Mouse (Mus musculus): ENCODE measurements around the gene Cacna1g. TPM values are rescaled to one million over a fixed set of nuclear protein-coding genes. Genes with fewer than 3 reads are reported as not detected.

The Cacna1g gene
- total RNA-seq, 2 experiments from 2014 or later = 61.0 to 74.0 TPM

GRCm38 (mm10) chr11:94425656-94426055 lies 48.3 kb downstream of the Cacna1g start:
- TF ChIP-seq CTCF (conservative IDR thresholded peaks at IDR 0.05) = no peak
- Histone ChIP-seq H3K27ac (no peak overlapping the region), H3K4me3 (no peak overlapping the region)
- no peak for DNase-seq (ENCODE audit: low spot score in 2 of 2)

- Histone ChIP-seq H3K4me3 (no peak overlapping the region), H3K27ac (no peak overlapping the region)
- no peak for DNase-seq (ENCODE audit: low spot score in 2 of 2)
- no peak for TF ChIP-seq CTCF (conservative IDR thresholded peaks at IDR 0.05)
These were observed 48.8 kb downstream of the Cacna1g start for GRCm38 (mm10) chr11:94425215-94425614.

- Histone ChIP-seq H3K4me3 (no peak overlapping the region; the same call in 1 of the 2 replicates), H3K27ac (peak overlapping the region; percentile 39; the same call in 1 of the 2 replicates)
- TF ChIP-seq CTCF (conservative IDR thresholded peaks at IDR 0.05) = no peak
- peak; percentile 45 to 52 for DNase-seq (ENCODE audit: low spot score in 2 of 2)
These were observed 49.6 kb downstream of the Cacna1g start for GRCm38 (mm10) chr11:94424380-94424779.

- H3K27ac ChIP-seq = peak overlapping the region; percentile 39; the same call in 1 of the 2 replicates
- no peak overlapping the region; the same call in 1 of the 2 replicates for H3K4me3 ChIP-seq
- TF ChIP-seq CTCF (conservative IDR thresholded peaks at IDR 0.05) = no peak
- DNase-seq (ENCODE audit: low spot score in 2 of 2) = no peak
These were observed 50.1 kb downstream of the Cacna1g start for GRCm38 (mm10) chr11:94423855-94424254.

DNA sequence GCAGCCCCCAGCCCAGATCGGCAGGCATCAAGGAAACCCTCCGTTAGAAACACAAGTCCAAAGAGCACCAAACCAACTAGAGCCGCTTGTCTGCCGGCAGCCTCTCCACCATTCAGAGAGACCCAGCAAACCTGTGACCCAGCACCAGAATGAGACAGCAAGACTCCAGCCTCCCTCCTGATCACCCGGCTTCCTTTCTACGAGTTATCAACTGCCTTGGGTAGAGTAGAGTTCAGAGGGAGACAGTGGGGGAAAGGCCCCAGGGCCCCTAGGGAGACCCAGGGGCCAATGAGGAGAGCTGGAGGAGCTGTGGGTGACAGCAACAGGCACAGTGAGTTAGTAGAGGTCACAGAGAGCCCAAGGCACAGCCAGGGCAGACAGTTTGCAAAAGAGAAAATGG lies 53.0 kb downstream of the Cacna1g start:
- no peak overlapping the region for H3K4me3 ChIP-seq
- H3K27ac ChIP-seq = no peak overlapping the region
- DNase-seq (ENCODE audit: low spot score in 2 of 2) = no peak

GRCm38 (mm10) chr11:94420325-94420724 lies 53.7 kb downstream of the Cacna1g start:
- DNase-seq (ENCODE audit: low spot score in 2 of 2) = peak in 1 of 2 experiments; percentile 43
- Histone ChIP-seq H3K27ac (no peak overlapping the region), H3K4me3 (no peak overlapping the region)
- peak; percentile 80 for TF ChIP-seq CTCF (conservative IDR thresholded peaks at IDR 0.05)

More for the DNA sequence above, 53.0 kb downstream of the Cacna1g start:
- no peak for TF ChIP-seq CTCF (conservative IDR thresholded peaks at IDR 0.05)

DNA sequence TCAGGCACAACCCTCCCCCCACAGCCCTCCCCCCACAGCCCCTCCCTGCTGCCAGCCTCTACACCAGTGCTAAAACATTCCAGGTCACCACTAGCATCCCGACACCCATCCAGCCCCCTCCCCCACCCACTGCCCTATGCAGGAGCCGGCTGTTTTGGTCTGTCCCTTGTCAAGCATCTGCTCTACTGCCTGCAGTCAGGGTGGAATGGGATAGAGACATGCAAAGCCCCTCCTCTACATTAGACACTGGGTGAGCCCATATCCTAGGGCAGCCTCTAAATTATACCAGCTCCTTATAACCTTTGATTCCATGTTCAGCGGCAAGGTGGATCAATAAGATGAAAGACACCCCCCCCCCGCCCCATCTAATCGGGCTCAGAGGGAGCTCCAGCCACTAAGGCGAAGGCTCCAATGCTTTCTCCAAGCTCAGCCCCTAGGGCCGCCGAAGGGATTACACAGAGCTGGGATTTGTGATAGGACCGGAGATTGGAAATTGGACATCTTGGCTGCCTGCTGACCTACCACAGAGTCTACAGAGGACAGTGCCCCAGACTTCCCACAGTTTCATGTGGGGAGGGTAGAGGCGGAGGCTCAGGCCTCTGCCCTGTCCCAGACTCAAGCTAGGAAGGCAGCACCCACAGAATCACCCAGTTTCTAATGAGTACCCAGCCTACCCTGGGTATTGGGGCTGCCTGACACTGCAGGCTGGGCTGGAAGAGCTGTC lies 54.8 kb downstream of the Cacna1g start:
- TF ChIP-seq CTCF (conservative IDR thresholded peaks at IDR 0.05) = no peak
- no peak overlapping the region for H3K27ac ChIP-seq
- H3K4me3 ChIP-seq = no peak overlapping the region
- DNase-seq (ENCODE audit: low spot score in 2 of 2) = no peak

- DNase-seq (ENCODE audit: low spot score in 2 of 2) = no peak
- Histone ChIP-seq H3K27ac (peak overlapping the region; percentile 39; the same call in 1 of the 2 replicates), H3K4me3 (no peak overlapping the region)
- TF ChIP-seq CTCF (conservative IDR thresholded peaks at IDR 0.05) = no peak
These were observed 60.0 kb downstream of the Cacna1g start for GRCm38 (mm10) chr11:94414042-94414441.

DNA sequence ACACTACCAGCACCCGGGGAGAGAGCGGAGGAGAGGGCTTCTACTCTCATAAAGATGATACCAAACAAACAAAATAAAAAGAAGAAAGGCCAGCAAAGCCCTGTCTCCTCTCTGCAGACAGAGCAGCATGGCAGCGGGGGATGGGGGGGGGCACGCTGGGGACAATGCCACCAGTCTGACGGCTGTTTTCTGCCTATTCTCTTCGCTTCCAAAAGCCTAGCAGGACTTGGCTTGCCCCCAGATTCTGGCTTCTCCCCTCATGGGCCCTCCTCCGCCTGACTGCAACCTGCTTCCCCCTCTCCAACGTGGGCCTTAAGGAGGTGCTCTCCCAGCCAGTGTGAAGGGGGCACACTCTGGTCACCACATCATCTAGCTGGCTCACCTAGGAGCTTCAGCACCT lies 60.5 kb downstream of the Cacna1g start:
- no peak for TF ChIP-seq CTCF (conservative IDR thresholded peaks at IDR 0.05)
- H3K4me3 ChIP-seq = no peak overlapping the region; the same call in 1 of the 2 replicates
- DNase-seq (ENCODE audit: low spot score in 2 of 2) = no peak
- H3K27ac ChIP-seq = peak overlapping the region; percentile 39; the same call in 1 of the 2 replicates

DNA sequence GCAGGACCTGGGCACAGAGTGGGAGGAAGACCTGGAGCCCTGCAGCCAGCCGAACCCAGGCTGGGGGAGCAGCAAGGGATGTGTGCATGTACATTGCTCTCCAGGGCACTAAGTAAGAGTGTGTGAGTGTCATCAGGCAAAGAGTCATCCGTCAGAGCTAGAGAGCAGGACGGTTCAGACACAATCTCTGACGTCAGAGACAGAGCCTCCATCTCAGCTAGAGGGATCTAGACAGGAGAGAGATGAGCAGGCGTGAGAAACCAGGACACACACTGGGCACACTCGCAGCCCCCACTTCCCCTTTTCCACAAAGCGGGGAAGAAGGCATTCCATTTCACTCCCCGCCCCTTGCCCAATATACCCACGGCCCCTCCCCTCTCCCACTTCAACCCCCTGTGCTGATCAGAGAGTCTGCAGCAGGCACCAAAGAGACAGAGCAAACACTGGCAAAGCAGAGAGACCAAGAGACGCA lies 61.0 kb downstream of the Cacna1g start:
- Histone ChIP-seq H3K4me3 (no peak overlapping the region; the same call in 1 of the 2 replicates), H3K27ac (peak overlapping the region; percentile 39; the same call in 1 of the 2 replicates)
- DNase-seq (ENCODE audit: low spot score in 2 of 2) = no peak
- TF ChIP-seq CTCF (conservative IDR thresholded peaks at IDR 0.05) = no peak

GRCm38 (mm10) chr11:94412562-94412961 lies 61.4 kb downstream of the Cacna1g start:
- no peak for DNase-seq (ENCODE audit: low spot score in 2 of 2)
- TF ChIP-seq CTCF (conservative IDR thresholded peaks at IDR 0.05) = no peak
- peak overlapping the region; percentile 39; the same call in 1 of the 2 replicates for H3K27ac ChIP-seq

GRCm38 (mm10) chr11:94407803-94408321 lies 66.1 kb downstream of the Cacna1g start:
- Histone ChIP-seq H3K27ac (peak overlapping the region; percentile 69; the same call in 1 of the 2 replicates), H3K4me3 (no peak overlapping the region)
- TF ChIP-seq CTCF (conservative IDR thresholded peaks at IDR 0.05) = no peak
- peak; percentile 46 to 51 for DNase-seq (ENCODE audit: low spot score in 2 of 2)

More at GRCm38 (mm10) chr11:94412562-94412961, 61.4 kb downstream of the Cacna1g start:
- H3K4me3 ChIP-seq = no peak overlapping the region

DNA sequence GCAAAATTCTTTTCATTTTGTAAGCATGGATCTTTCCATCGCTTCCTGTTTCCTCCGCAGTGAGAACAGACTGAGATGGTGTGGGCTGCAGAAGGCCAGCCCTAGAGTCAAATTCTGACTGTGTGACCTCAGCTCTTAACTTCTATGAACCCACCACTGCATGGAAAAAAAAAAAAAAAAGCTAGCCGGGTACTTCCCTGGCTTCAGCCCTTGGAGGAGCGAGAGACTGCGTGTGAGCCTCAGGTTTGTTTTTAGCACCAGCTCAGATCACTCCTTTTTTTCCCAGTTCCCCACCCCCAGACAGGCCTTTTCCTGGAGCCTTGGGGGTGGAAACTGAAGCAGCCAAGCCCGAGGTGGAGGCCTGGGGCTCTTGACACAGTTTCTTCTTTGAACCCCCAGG lies 68.7 kb downstream of the Cacna1g start:
- no peak overlapping the region for H3K27ac ChIP-seq
- TF ChIP-seq CTCF (conservative IDR thresholded peaks at IDR 0.05) = no peak
- H3K4me3 ChIP-seq = no peak overlapping the region
- DNase-seq (ENCODE audit: low spot score in 2 of 2) = no peak
